Mouse (Mus musculus) leukemia stem cell, adult 10-12 weeks (primary cell): Measurements from ENCODE around the gene Ssc4d. TPM values are rescaled to one million over a fixed set of nuclear protein-coding genes. Genes with fewer than 3 reads are reported as not detected.

Experiments used
- polyA plus RNA-seq: library from polyadenylated mRNA; stranded (reverse); fragments of >175 nt; gene quantifications from 2 replicates; pipeline ENCODE4 v1.2.3, GENCODE M21; 2012; ENCODE audit warnings: low replicate concordance

Ssc4d gene
- polyA plus RNA-seq, result 0.08 and 0.55 TPM in 2 replicates

DNA sequence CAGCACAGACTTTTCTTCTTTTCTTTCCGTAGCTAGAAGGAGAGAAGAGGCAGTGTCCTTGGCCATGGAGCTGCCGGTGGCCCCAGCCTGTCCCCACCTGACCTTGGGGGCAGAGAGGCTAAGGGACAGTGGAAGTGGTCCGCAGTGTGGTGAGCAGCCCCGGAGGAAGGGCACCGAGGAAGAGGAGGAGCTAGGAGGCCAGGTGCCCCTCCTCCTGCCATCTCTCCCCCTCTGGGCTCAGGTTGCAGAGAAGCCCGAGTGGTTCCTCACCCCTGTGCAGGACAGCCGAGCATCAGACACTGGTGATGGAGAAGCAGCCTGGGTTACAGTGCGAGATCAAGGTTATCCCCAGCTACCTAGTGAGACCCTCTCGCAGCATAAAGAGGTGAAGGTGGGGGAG lies at the start of gene Ssc4d:
TSS of gene Ssc4d (minus strand) at position 167 of the 400 bp plus-strand sequence.

GRCm38 (mm10) chr5:135994725-135995687 lies 20.7 kb upstream of the Ssc4d start, which contains the start of gene Dtx2:
TSS of gene Dtx2 (plus strand) at chr5:135994800.

DNA sequence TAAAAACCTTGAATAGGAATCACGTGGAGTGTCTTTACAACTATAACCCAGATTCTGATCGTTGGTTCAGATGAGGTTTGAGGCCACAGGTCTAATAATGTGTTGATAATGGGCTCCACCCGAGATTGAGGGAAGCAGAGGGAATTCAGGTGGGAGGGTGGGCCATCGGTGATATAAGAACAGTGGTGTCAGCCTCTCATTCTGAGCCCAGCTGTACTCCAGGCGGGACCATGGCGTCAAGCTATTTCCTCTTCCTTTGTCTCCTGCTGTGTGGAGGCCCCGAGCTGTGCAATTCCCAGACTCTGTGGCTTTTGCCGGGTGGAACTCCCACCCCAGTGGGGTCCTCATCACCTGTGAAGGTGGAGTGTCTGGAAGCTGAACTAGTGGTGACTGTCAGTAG lies 5.6 kb upstream of the Ssc4d start, which contains the start of gene Zp3:
TSS of gene Zp3 (plus strand) at position 196 of the 400 bp plus-strand sequence.

GRCm38 (mm10) chr5:135934481-135935175 lies 39.7 kb downstream of the Ssc4d start, which contains the start of gene Ywhag:
TSS of gene Ywhag (minus strand) at chr5:135934616.

Other genes with a start within 250 kb of the Ssc4d start
- gene Tmem120a, start 230.1 kb downstream of the Ssc4d start, polyA plus RNA-seq, result 12.3 and 15.8 TPM in 2 replicates
- not detected in 2 replicates for gene Styxl1, start 196.1 kb downstream of the Ssc4d start, polyA plus RNA-seq
- 199 and 638 TPM in 2 replicates for gene Mdh2, start 196.1 kb downstream of the Ssc4d start, polyA plus RNA-seq
- not detected in 2 replicates for gene Srrm3, start 167.6 kb downstream of the Ssc4d start, polyA plus RNA-seq
- 0.27 and 0.68 TPM in 2 replicates for gene Hspb1, start 86.6 kb downstream of the Ssc4d start, polyA plus RNA-seq
- gene Ywhag, start 39.9 kb downstream of the Ssc4d start, polyA plus RNA-seq, result 66.6 and 168 TPM in 2 replicates
- not detected in 2 replicates for gene Zp3, start 5.6 kb upstream of the Ssc4d start, polyA plus RNA-seq
- gene Dtx2, start 20.3 kb upstream of the Ssc4d start, polyA plus RNA-seq, result 22.8 and 36.0 TPM in 2 replicates
- gene Upk3b, start 64.0 kb upstream of the Ssc4d start, polyA plus RNA-seq, result 0.14 and 0.20 TPM in 2 replicates
- not detected in 2 replicates for gene Upk3bl, start 80.0 kb upstream of the Ssc4d start, polyA plus RNA-seq
- gene Rasa4, start 109.4 kb upstream of the Ssc4d start, polyA plus RNA-seq, result 8.1 and 9.3 TPM in 2 replicates
- 16.3 and 42.3 TPM in 2 replicates for gene Polr2j, start 142.1 kb upstream of the Ssc4d start, polyA plus RNA-seq
- gene Lrwd1, start 161.5 kb upstream of the Ssc4d start, polyA plus RNA-seq, result 98.4 and 153 TPM in 2 replicates
- 36.7 and 46.7 TPM in 2 replicates for gene Alkbh4, start 161.6 kb upstream of the Ssc4d start, polyA plus RNA-seq
- 16.6 and 22.8 TPM in 2 replicates for gene Orai2, start 196.2 kb upstream of the Ssc4d start, polyA plus RNA-seq
- gene Prkrip1, start 224.4 kb upstream of the Ssc4d start, polyA plus RNA-seq, result 15.0 and 69.6 TPM in 2 replicates